Mouse (Mus musculus) megakaryocyte, embryonic 14.5 days (primary cell): ENCODE results near the gene Gm43720. TPM values are rescaled to one million over a fixed set of nuclear protein-coding genes. Genes with fewer than 3 reads are reported as not detected.

ENCODE experiments used
- H3K27me3 ChIP-seq: replicated peaks from 2 replicates; pipeline ENCODE3; 2012; ENCODE audit warnings: inconsistent platforms
- H3K36me3 ChIP-seq: replicated peaks from 2 replicates; pipeline ENCODE3; 2012; ENCODE audit warnings: low read length, inconsistent platforms, mixed read lengths
- H3K4me1 ChIP-seq: 2 replicates; pipeline ENCODE4 v1.6.1; 2012; ENCODE audit warnings: inconsistent platforms
- H3K4me3 ChIP-seq: replicated peaks from 2 replicates; pipeline ENCODE3; 2012; ENCODE audit warnings: moderate library complexity, mild to moderate bottlenecking, inconsistent platforms
- H3K9me3 ChIP-seq: 2 replicates; pipeline ENCODE4 v1.6.1; 2012; ENCODE audit warnings: inconsistent platforms
- FLI1 ChIP-seq: IDR thresholded peaks from 2 replicates; pipeline ENCODE4 v1.6.1; 2012; ENCODE audit warnings: low read length, inconsistent platforms, mixed read lengths
- GATA1 ChIP-seq: IDR thresholded peaks from 3 replicates; pipeline ENCODE4 v1.6.1; 2012; ENCODE audit warnings: mixed read lengths, low read length, inconsistent platforms, borderline replicate concordance
- polyA plus RNA-seq: library from polyadenylated mRNA; stranded (reverse); fragments of >175 nt; gene quantifications from 2 replicates; pipeline ENCODE4 v1.2.3, GENCODE M21; 2012; ENCODE audit warnings: low replicate concordance; ENCODE audit not compliant: insufficient read depth

Gene Gm43720
- polyA plus RNA-seq, 1 experiment, result not detected

GRCm38 (mm10) chr5:138262582-138263240 lies 17.0 kb downstream of the Gm43720 start:
- TF ChIP-seq GATA1, result no peak
- TF ChIP-seq FLI1, result no peak
- Histone ChIP-seq H3K36me3 (peaks cover 64% of the 10 kb centered on the region), H3K4me3 (peak overlapping the region; percentile 95), H3K27me3 (no peaks in the 10 kb centered on the region), H3K4me1 (peaks cover 73% of the 10 kb centered on the region), H3K9me3 (no peaks in the 10 kb centered on the region)

DNA sequence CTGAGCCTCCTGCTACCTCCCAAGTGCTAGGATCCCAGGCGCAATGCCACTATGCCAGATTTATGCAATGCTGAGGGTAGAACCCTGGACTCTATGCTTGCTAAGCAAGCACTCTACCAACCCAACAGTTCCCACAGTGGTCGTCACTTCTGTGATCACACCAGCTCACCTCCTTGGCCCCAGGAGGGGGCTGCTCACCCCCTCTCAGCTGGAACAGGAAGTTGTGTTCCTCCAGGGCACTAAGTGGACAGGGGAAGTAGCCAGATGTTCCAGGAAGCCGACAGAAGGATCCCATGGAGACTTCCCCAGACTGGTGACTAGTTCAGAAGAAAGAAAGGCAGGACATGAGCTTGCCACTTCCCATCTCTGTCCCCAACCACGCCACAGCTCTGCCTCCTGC lies 17.8 kb downstream of the Gm43720 start:
- H3K9me3 ChIP-seq, result no peaks in the 10 kb centered on the region
- H3K4me3 ChIP-seq, result peak overlapping the region; percentile 95
- H3K4me1 ChIP-seq, result peaks cover 80% of the 10 kb centered on the region
- peaks cover 69% of the 10 kb centered on the region for H3K36me3 ChIP-seq
- TF ChIP-seq GATA1 (no peak), FLI1 (no peak)
- no peaks in the 10 kb centered on the region for H3K27me3 ChIP-seq

DNA sequence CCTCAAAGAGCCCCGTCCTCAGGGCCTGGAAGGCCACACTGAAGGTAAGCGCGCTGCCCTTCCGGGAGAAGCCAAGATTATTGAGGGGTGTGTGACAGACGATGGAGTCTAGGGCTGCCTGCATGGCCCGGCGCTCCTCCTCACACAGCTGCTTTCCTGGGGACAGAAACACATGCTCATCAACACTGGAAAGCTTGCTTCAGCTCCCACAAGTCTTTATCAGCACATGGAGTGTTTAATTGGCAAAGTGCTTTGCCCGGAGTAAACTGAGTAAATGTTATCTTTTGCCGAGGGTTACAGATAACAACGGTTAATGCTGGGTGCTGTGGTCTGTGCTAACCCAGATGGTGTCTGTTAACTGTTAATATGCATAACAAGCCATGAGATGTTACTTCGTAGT lies 18.9 kb downstream of the Gm43720 start:
- no peak for TF ChIP-seq FLI1
- no peak for TF ChIP-seq GATA1
- peaks cover 92% of the 10 kb centered on the region for H3K4me1 ChIP-seq
- H3K27me3 ChIP-seq, result no peaks in the 10 kb centered on the region
- H3K4me3 ChIP-seq, result no peak overlapping the region
- no peaks in the 10 kb centered on the region for H3K9me3 ChIP-seq
- H3K36me3 ChIP-seq, result peaks cover 62% of the 10 kb centered on the region

DNA sequence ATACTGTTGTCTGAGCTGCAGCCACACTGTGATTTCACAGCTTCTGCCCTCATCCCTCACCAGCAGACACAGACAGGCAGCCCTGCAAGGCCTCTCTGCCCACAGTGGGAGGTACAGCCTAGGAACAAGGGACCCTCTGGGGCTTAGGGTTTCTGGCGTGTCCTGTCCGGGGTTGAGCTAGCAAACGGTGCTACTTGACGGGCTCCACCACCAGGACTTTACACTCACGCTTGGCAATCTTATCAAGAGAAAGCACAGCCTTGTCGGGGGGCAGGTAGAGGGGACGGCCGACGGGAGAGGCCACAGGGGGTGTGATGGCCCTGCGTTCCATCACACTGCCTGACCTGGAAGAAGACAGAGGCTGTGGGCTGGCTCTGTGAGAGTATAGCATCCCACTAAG lies 19.7 kb downstream of the Gm43720 start:
- no peak overlapping the region for H3K4me3 ChIP-seq
- no peaks in the 10 kb centered on the region for H3K27me3 ChIP-seq
- TF ChIP-seq FLI1, result no peak
- TF ChIP-seq GATA1, result no peak
- H3K36me3 ChIP-seq, result peaks cover 56% of the 10 kb centered on the region
- no peaks in the 10 kb centered on the region for H3K9me3 ChIP-seq
- peaks cover 92% of the 10 kb centered on the region for H3K4me1 ChIP-seq

DNA sequence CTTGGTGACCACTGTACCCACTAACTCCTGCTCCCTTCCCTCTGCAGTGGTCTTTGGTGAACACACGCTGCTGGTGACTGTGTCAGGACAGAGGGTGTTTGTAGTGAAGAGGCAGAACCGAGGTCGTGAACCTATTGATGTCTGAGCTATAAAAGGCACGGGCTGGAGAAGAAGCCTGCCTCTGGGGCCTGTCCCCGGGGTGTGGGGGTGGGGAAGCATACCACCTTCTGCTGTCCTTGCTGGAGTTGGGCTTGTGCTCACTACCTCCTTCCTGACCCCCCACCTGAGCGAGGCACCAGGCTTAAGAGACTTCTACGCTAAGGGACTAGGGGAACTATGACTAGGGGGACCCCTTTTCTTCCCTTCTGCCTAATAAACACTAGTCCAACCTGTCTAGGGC lies 20.8 kb downstream of the Gm43720 start:
- Histone ChIP-seq H3K4me3 (no peak overlapping the region), H3K36me3 (peaks cover 56% of the 10 kb centered on the region), H3K27me3 (no peaks in the 10 kb centered on the region), H3K9me3 (no peaks in the 10 kb centered on the region), H3K4me1 (peaks cover 89% of the 10 kb centered on the region)
- TF ChIP-seq GATA1 (no peak), FLI1 (no peak)

DNA sequence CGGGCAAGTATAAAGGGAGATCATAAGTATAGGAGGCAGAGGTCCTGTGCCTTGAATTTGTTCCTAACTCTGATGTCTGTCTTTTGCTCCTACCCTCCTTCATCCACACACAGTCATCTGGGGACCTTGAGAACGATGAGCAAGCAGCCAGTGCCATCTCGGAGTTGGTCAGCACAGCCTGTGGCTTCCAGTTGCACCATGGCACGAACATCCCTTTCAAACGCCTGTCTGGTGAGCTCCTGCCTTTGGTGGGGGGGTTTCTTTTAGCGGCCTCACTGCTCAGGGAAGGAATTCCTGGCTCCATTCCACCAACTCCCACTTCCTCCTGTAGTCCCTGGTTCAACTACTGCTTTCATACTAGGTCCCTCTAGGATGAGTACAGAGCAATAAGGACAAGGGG lies 21.2 kb downstream of the Gm43720 start:
- Histone ChIP-seq H3K4me1 (peaks cover 89% of the 10 kb centered on the region), H3K9me3 (no peaks in the 10 kb centered on the region)

GRCm38 (mm10) chr5:138258078-138258477 lies 21.7 kb downstream of the Gm43720 start:
- H3K27me3 ChIP-seq, result no peaks in the 10 kb centered on the region
- TF ChIP-seq GATA1 (no peak), FLI1 (no peak)
- no peak overlapping the region for H3K4me3 ChIP-seq
- peaks cover 56% of the 10 kb centered on the region for H3K36me3 ChIP-seq
- H3K9me3 ChIP-seq, result peaks cover under 1% of the 10 kb centered on the region
- peaks cover 84% of the 10 kb centered on the region for H3K4me1 ChIP-seq

More for the DNA sequence above, 21.2 kb downstream of the Gm43720 start:
- no peak overlapping the region for H3K4me3 ChIP-seq
- H3K36me3 ChIP-seq, result peaks cover 56% of the 10 kb centered on the region
- no peaks in the 10 kb centered on the region for H3K27me3 ChIP-seq
- TF ChIP-seq GATA1, result no peak

- H3K27me3 ChIP-seq, result no peaks in the 10 kb centered on the region
- H3K9me3 ChIP-seq, result peaks cover 6% of the 10 kb centered on the region
- H3K4me1 ChIP-seq, result peaks cover 79% of the 10 kb centered on the region
- TF ChIP-seq FLI1 (no peak), GATA1 (no peak)
- H3K36me3 ChIP-seq, result peaks cover 55% of the 10 kb centered on the region
- H3K4me3 ChIP-seq, result peak overlapping the region; percentile 70
Observed at GRCm38 (mm10) chr5:138257585-138257978, 22.2 kb downstream of the Gm43720 start.

GRCm38 (mm10) chr5:138256966-138257584 lies 22.7 kb downstream of the Gm43720 start:
- Histone ChIP-seq H3K4me1 (peaks cover 74% of the 10 kb centered on the region), H3K27me3 (no peaks in the 10 kb centered on the region), H3K36me3 (peaks cover 50% of the 10 kb centered on the region), H3K9me3 (peaks cover 7% of the 10 kb centered on the region), H3K4me3 (peak overlapping the region; percentile 94)
- TF ChIP-seq GATA1, result no peak; the same call in 2 of the 3 replicates
- TF ChIP-seq FLI1, result no peak

GRCm38 (mm10) chr5:138256094-138256467 lies 23.7 kb downstream of the Gm43720 start:
- Histone ChIP-seq H3K4me3 (peak overlapping the region; percentile 94), H3K9me3 (peaks cover 13% of the 10 kb centered on the region), H3K27me3 (peaks cover 3% of the 10 kb centered on the region), H3K4me1 (peaks cover 64% of the 10 kb centered on the region), H3K36me3 (peaks cover 40% of the 10 kb centered on the region)
- TF ChIP-seq GATA1 (no peak), FLI1 (no peak)
